Mouse (Mus musculus) kidney, adult 9 months (tissue): ENCODE results near the gene Slc25a28.
A peak's percentile ranks its signal among the peaks of the same experiment; 100 is the strongest.

ENCODE experiments used
- DNase-seq: peaks from one replicate; pipeline ENCODE4 v3.0.0; 2022

Slc25a28 gene

DNA sequence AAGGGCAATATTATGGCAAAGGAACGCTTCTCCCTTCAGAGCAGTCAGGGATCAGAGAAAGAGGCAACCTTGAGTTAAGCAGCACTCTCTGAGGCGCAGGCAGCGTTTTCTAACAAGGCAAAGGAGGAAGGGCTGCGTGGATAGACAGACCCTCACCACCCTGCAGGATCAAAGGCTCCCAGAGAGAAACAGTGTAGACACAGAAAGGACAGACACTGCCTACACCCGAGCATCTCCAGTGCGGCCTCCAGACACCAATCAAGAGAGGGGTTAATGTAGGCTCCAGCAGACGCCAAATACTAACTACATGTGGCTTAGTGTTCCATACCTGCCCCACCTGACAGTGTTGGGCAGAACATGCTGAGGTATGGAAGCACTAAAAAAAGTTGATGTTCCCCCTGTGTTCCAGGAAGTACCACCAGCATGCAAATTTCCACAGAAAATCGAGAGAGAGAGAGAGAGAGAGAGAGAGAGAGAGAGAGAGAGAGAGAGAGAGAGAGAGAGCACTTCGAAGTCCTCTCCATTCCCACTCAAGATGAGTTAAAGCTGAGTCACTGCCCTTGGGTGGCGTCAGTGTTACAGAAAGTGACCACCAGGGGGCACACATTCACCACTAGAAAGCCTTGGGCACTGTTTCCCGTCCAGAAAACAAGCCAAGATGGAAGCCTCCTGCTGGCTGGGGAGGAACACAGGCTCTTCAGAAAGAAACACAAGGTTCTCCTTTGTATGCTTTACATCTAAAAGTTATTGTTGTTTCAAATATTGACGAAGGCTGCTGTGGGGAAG, 44.0 kb downstream of the Slc25a28 start:
- peak; percentile 87 for DNase-seq

DNA sequence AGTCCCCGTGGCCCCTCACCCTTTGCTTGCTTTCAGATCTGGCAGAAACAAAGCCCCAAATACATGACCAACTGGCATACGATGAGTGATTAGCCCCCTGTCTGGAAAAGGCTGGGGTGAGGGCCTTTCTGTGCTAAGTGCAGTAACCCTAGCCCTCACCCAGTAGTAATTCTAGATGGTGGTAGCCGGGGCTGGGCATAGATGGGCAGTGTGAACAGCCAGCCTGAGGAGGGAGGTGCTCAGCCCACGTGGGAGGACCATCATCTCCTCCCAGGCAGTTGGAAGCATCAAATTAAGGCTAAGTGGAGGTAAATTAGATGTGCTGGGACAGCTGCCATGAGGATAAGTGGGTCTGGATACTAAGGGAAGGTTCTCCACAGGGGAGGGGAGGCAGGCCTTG, 45.6 kb downstream of the Slc25a28 start:
- DNase-seq: no peak

DNA sequence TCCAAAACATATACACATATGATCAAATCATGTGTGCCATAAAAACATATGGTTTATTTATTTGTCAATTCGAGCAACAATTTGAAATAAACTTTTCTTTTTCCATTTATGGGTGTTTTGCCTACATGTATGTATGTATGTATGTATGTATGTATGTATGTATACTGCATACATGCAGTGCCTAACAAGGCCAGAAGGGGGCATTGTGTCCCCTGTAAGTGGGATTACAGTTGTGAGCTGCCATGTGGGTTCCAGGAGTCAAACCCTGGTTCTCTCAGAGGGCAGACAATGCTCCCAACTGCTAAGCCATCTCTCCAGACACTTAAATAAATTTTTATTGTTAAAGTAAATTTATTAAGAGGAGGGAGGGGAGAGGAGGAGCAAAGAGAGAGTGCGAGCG, 47.3 kb downstream of the Slc25a28 start:
- no peak for DNase-seq

DNA sequence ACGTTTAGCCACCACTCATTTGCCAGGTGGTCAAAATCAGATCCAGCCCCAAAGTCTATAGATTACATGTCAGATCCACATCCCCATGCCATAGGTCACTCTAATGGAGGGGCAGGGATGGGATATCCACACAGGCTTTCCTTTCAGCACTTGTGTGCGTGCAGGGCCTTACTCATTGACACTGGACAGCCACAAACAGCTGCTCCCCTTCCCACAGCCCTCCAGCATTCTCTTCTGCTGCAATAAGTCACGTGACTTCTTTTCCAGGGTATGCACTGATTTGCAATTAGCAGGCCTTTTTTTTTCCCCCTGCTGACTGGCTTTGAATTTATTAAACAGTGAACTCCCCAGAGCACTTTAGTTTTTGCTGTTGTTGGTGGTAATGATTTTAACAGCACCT, 48.5 kb downstream of the Slc25a28 start:
- DNase-seq: no peak

DNA sequence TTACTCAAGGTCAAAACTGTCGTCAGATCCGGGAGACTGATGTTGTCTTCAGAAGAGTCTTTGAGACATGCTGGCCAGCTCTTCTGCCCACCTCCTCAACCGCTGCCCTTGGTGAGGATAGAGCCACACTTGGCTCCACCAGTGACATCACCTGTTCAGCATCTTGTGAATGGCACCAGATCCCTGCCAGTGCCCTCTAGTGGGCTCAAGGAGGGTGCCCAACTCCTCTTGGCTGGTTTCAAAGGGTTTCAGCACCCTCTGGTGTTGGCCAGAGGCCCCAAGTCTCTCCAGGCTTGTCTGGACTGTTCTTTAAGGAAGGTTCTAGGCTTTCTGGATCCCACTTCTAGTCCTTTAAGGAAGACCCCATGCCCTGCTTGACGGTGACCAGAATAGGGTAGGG, 50.8 kb downstream of the Slc25a28 start:
- DNase-seq: peak; percentile 87

DNA sequence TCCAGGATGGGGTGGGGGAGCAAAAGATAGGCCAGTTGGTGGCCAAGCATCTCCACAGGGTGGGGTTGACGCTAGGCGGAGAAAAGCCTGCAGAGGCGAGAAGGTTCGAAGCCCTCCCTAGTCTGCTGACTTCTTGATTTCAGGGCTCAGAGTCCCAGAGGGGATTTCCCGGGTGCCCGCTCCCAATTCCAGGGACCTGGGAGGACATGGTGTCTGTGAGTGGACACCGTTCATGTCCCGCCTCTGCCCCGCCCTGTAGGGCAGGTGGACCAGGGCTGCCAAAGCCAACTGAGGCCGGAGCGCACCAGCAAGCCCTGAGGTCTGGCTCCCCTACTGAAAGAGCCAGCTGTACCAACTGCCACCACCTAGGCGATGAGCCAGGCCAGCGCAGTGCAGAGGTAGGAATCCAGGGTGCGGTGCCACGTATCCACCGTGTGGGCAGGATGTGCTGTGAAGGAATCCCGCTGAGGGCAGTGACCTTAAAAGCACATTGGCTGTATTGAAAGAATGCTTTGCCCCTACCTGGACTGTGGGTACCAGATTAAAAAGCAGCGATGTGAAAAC, 54.7 kb downstream of the Slc25a28 start:
- DNase-seq: no peak

DNA sequence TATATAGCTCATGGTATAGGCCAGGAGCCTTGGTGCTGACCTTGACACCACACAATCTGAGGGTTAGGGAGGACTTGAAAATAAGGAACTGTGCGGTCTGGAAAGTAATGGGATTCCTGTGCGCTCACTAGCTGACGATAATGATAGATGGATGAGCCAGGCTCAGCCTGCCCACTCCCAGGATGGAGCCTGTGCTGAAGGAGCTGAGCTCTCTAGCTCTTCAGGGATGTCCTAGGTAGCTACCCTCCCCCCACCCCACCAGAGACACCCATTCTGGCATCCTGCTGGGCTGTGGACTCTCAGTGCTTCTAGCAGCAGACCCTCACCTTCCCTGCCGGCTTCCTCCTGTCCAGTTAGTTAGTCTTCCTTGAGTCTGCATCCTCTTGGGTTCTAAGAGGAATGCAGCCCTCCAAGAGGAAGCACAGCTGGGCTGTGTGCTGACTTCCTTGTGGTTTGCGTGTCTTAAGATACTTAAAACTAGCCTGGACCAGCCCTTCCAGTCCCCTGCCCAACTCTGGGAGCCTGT, 56.1 kb downstream of the Slc25a28 start:
- no peak for DNase-seq

DNA sequence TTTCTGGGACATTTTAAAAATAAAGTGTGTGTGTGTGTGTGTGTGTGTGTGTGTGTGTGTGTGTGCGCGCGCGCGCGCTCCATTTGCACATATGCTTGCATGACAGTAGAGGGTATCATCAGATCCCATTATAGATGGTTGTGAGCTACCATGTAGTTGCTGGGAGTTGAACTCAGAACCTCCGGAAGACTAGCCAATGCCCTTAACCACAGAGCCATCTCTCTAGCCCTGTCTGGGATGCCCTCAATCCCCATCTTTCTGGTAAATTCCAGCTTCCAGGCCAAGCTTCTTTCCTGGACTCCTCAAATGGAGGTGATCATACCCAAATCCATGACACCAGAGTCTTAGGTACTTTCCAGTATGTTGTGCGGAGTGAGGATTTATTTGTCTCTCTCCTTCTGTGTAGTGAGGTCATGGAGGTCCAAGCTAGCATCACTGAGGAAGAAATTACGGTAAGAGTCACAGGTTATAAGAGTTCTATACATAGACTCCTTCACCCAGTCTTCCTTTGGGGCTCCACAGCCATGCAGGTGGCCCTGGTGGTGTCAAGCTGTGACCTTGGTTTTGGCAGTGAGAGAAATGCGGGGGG, 56.8 kb downstream of the Slc25a28 start:
- DNase-seq: no peak

DNA sequence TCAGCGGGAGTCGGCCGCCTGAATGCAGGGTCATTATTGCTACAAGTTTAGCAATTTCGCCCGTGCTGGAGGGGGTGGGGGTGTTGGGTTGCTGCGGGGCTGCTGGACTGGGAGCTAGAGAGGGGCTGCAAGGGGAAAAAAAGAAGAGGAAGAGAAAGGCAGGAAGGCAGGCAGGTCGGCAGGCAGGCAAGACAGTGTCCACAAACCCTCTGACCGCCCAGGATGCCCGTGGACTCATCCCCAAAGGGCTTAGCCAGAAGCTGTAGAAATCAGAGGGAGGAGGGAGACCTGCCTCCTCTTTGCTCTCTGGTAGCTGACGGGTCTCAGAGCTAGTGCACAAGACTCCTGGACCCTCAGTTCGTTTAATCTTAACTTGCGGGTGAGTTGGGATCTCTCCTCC, 57.8 kb downstream of the Slc25a28 start:
- DNase-seq: no peak

DNA sequence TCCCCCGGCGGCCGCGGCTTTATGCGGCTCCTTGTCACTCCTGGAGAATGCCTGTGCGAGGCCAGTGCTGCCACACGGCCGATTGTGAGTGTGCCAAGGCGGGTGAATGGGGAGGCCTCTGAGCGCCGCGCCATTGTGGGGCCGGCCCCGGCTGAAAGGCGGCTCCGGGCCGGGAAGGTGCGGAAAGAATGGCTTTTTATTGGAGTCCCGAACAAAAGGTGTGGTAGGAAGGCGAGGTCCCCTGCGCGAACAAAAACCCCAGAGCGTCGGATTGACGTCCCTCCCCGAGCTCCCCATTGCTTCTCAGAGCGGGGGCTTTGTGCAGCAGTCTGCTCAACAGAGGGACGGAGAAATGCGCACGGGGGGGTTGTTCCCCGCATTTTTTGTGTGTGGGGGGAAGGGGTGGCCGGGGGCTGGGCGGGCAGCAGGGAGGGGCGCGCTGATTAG, 58.2 kb downstream of the Slc25a28 start:
- DNase-seq: no peak

DNA sequence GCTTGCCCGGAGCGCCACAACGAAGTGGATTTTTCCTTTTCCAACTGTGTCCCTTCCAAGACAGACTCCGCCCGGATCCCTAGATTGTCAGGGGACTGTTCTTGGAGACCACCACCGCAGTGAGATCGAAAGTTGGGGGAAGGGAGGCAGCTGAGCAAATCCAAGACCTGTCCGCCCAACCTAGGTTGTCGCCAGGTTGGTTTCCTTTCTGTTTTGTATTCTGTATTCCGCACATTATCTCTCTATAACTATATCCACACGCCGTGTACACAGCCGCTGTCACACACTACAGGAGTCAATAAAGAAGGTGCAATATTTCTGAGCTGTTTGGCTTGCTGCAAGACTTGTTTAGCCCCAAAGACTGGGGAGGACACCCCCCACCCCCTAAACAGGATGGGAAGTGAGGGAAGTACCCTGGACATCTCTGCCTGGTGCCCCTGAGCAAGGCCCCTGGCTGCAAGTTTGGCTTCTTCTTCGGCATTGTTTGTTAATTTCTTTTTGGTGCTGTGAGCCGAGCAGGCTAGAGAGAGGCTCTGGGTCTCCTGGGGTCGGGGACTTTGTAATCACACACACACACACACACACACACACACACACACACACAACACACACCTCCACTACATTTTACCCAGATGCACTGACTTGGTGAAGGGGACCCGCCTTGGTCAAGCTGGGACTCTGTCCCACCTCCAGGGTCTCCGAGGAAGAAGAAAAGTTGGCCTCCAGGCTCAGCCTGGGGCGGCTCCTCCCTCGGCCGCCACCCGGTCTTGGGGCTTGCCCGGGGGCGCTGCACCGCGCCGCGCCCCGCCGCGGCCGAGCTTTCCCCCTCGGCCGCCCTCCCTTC, 58.9 kb downstream of the Slc25a28 start:
- DNase-seq: no peak

DNA sequence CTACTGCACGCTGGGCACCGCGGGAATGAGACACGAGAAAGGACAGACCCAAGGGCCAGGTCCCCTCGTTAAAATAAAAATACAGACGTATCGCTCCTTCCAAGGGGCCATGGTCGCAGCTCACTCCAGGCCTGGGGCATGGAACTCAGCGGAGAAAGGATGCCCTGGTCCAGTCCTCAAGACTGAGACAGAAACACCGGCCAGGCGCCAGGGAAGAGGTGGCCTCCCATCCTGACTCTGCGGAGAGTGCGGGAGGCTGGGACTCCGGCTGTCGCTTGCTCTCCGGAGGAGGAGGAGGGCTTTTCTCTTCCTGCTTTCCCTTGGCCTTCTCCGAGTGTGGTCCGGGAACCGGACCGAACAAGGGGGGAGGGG, 59.6 kb downstream of the Slc25a28 start:
- no peak for DNase-seq

DNA sequence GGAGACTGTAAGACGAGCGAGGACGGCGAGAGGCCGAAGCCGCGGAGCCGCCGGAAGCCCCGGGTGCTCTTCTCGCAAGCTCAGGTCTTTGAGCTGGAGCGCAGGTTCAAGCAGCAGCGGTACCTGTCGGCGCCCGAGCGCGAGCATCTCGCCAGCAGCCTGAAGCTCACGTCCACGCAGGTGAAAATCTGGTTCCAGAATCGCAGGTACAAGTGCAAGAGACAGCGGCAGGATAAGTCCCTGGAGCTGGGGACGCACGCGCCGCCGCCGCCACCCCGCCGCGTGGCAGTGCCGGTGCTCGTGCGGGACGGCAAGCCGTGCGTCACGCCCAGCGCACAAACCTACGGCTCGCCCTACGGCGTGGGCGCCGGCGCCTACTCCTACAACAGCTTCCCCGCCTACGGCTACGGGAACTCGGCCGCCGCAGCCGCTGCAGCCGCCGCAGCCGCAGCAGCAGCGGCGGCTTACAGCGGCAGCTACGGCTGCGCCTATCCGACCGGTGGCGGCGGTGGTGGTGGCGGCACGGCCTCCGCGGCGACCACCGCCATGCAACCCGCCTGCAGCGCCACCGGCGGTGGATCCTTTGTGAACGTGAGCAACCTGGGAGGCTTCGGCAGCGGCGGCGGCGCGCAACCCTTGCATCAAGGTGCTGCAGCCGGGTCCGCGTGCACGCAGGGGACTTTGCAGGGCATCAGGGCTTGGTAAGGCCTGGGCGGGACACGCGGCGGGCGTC, 60.2 kb downstream of the Slc25a28 start:
- no peak for DNase-seq
